Mouse (Mus musculus) 416B (cell line): ENCODE measurements around the gene Gm20481.
"Not testable (repeated sequence)": the region's sequence is repeated elsewhere in the genome, so short reads cannot be mapped to it uniquely, and the experiment has no call there.

Experiments used
- DNase-seq: peaks from one replicate; pipeline ENCODE4 v3.0.0; 2011; ENCODE audit warnings: low read depth

Gene Gm20481

DNA sequence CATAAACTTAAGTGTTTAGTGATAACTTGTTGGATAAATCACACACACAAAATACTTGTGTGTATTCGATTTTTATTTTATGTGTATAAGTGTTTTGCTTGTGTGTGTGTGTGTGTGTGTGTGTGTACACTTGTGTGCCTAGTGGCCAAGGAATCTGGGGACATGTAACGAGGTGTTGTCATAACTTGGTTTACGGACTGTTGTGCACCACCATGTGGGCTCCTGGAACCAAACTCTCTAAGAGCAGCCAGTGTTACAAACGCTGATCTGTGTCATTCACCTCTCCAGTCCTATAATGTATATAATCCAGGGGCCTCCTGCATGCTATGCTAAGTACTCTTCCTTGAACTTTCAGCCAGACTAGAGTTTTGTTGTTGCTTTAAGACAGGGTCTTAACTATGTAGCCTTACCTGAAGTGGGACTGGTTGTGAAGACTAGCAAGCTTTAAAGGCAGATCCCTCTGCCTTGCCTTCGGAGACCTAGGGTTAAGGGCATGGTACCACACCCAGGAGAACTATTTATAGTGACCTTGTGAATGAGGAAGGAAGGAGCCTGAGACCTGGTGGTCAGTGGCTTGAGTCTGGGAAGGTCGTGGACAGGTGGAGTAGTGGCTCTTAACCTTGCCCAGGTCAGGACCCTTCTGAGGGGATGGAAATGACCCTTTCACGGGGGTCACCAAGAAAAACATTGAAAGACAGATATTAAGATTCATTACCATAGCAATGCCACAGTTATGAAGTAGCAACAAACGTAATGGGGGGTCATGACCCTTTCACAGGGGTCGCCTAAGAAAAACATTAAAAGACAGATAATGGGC is 33.5 kb downstream of the Gm20481 start:
- DNase-seq, result no peak

GRCm38 (mm10) chr17:35004075-35004717 is 34.5 kb downstream of the Gm20481 start:
- no peak for DNase-seq

DNA sequence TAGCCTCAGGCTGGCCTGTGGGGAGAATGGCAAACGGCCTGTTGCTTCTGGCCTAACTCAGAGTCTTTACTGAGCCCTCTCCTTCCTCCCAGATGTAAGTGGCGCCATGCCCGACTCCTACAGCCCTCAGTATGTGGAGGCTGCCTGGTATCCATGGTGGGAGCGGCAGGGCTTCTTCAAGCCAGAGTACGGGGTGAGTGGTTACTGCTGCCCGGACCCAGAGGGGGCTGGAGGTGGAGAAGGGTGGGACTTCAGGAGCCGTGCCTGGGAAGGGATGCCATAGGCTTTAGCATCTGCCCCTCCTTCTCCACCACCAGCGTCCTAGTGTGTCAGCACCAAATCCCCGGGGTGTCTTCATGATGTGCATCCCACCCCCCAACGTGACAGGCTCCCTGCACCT is 35.4 kb downstream of the Gm20481 start:
- DNase-seq, result no peak

- DNase-seq, result not testable (repeated sequence)
Observed at GRCm38 (mm10) chr17:35005902-35006301, 36.2 kb downstream of the Gm20481 start.

GRCm38 (mm10) chr17:35007387-35007991 is 37.8 kb downstream of the Gm20481 start:
- DNase-seq, result peak; percentile 67

GRCm38 (mm10) chr17:35009586-35009985 is 39.9 kb downstream of the Gm20481 start:
- no peak for DNase-seq

- DNase-seq, result no peak
Observed at GRCm38 (mm10) chr17:35011440-35011839, 41.7 kb downstream of the Gm20481 start.

DNA sequence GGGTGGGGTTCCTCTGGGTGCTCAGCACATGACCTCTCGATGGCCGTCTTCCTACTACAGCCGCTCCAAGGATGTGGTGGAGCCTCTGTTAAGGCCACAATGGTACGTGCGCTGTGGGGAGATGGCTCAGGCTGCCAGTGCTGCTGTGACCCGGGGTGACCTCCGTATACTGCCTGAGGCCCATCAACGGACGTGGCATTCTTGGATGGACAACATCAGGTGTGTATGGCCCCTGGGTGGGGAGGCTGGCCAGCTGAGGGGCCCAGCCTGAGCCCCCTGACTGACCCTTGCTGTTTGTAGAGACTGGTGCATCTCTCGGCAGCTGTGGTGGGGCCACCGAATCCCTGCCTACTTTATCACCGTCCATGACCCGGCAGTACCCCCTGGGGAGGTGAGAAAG is 42.7 kb downstream of the Gm20481 start:
- no peak for DNase-seq

GRCm38 (mm10) chr17:35013221-35013620 is 43.5 kb downstream of the Gm20481 start:
- no peak for DNase-seq

GRCm38 (mm10) chr17:35015296-35015695 is 45.6 kb downstream of the Gm20481 start:
- no peak for DNase-seq

DNA sequence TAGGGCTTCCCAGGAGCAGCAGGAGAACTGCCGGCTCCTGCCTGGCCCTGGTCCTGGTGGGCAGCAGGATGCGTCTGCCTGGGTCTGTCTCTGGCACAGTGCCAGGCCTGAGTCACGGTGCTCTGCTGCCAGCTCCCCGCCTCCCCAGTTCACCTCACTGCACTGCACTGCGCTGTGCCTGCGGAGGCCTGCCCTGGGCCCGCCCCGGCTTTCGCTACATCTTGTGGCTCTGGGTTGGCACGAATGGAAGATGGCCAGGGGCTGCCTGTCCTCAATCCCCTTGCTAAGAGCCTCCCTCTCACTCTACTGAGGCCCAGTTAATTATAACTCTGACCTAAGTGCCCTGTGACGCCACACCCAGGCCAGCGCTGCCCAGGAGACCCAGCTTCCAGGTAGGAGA is 46.7 kb downstream of the Gm20481 start, which contains the start of gene Vwa7:
TSS of gene Vwa7 (plus strand) at position 204 of the 400 bp plus-strand sequence.
- DNase-seq, result peak; percentile 51

GRCm38 (mm10) chr17:35016791-35017705 is 47.3 kb downstream of the Gm20481 start:
- DNase-seq, result no peak

- DNase-seq, result no peak
Observed at GRCm38 (mm10) chr17:35017706-35018030, 48.0 kb downstream of the Gm20481 start.

- DNase-seq, result no peak
Observed at GRCm38 (mm10) chr17:35018171-35018570, 48.5 kb downstream of the Gm20481 start.

DNA sequence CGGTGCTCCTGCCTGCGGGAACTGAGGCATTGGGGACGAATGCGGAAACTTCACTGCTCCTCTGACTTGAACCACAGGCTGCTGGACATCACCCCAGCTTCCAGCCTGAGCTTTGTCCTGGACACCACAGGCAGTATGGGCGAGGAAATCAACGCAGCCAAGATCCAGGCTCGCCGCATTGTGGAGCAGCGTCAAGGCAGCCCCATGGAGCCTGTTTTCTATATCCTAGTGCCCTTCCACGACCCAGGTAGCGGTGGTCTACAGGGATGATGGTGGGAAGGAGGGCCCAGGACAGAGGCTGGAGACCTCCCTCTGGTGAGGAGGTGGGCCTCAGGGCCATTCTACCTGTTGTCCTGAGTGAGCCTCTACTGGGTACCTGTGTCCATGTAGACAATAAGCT is 50.2 kb downstream of the Gm20481 start:
- no peak for DNase-seq

DNA sequence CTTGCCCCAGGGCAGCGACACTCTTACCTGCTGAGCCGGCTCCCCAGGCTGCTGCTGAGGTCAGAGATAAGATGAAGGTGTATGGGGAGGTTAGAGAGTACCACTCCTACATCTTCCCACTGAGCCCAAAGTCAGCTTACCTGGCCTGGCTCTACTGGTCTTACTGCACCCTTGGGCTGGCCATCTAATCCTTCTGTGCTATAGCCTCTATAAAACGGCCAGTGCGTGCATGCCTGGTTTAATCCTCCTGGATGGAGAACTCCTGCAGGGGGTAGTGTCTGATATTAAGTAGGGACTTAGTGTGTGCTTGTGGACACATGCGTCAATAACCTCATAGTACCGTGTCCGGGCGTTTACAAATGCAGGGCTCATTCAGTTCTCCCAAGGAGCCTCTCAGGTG is 50.8 kb downstream of the Gm20481 start:
- DNase-seq, result no peak

DNA sequence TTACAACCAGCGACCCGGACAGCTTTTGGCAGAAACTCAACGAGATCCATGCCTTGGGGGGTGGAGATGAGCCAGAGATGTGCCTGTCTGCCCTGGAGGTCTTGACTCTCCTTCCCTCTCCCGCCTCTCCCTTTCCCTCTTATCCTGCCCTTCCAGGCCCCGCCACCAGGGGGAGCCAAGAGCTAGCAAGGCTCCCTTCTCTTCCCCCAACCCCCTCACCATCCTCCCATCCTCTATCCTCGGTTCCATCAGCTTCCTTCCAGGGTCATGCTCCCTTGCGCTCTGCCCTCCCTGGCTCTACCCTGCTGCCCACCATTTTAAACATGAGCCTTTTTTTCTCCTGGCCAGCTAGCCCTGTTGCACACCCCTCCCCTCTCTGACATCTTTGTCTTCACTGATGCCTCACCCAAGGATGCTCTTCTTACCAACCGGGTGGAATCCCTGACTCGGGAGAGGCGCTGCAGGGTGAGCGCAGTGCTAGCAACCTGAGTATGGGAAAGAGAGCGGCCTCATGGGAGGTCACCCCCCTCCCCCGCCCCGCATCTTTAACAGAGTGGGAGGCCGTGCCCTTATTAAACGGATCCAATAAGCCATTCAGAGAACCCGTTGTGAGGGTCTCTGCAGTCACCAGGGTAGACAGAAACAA is 51.6 kb downstream of the Gm20481 start:
- DNase-seq, result peak; percentile 82
